Mouse (Mus musculus) regulatory T cell (primary cell): ENCODE measurements around the gene Eefsec.

Experiments
- in situ Hi-C: fragments of 300-600 bp; cut with MboI, MseI; formaldehyde crosslinking; loops from one replicate; pipeline ENCODE4 v1.15.1; 2025; ENCODE audit warnings: high pct_unique_total_duplicates

Eefsec gene

GRCm38 (mm10) chr6:88210182-88210581 is 236.2 kb downstream of the Eefsec start:
- in situ Hi-C loops = no loop called here

GRCm38 (mm10) chr6:88209453-88209852 is 236.9 kb downstream of the Eefsec start:
- in situ Hi-C loops = no loop called here

GRCm38 (mm10) chr6:88208321-88208720 is 238.0 kb downstream of the Eefsec start:
- in situ Hi-C loops = no loop called here

GRCm38 (mm10) chr6:88207403-88208033 is 238.8 kb downstream of the Eefsec start:
- in situ Hi-C loops = no loop called here
